Mouse (Mus musculus) hindbrain, postnatal 0 days (tissue): ENCODE results near the gene Defb45. TPM values are rescaled to one million over a fixed set of nuclear protein-coding genes. Genes with fewer than 3 reads are reported as not detected.

ENCODE experiments used
- ATAC-seq: fragments of 200-750 bp; cut with Nextera tagmentation; 2 replicates; pipeline ENCODE4 v1.8.0; 2017; ENCODE audit warnings: mild to moderate bottlenecking, moderate TSS enrichment, moderate library complexity
- DNase-seq: peaks from one replicate; pipeline ENCODE4 v3.0.0-alpha.2; 2015; ENCODE audit warnings: low spot score
- H3K27ac ChIP-seq: fragments of 300-500 bp; sonication (generic); 2 replicates; pipeline ENCODE4 v1.5.1; 2014; ENCODE audit warnings: mild to moderate bottlenecking
- H3K27me3 ChIP-seq: fragments of 300-500 bp; sonication (generic); 2 replicates; pipeline ENCODE4 v1.6.1; 2014; ENCODE audit warnings: low read length, mixed read lengths; ENCODE audit not compliant: insufficient read depth
- H3K36me3 ChIP-seq: fragments of 300-500 bp; sonication (generic); 2 replicates; pipeline ENCODE4 v1.6.1; 2014; ENCODE audit warnings: low read length, mixed read lengths; ENCODE audit not compliant: insufficient read depth
- H3K4me1 ChIP-seq: fragments of 300-500 bp; sonication (generic); 2 replicates; pipeline ENCODE4 v1.6.1; 2014; ENCODE audit warnings: antibody characterized with exemption, low read length, mixed read lengths; ENCODE audit not compliant: insufficient read depth
- H3K4me2 ChIP-seq: fragments of 300-500 bp; sonication (generic); 2 replicates; pipeline ENCODE4 v1.6.1; 2014; ENCODE audit warnings: low read depth, mild to moderate bottlenecking, low read length, moderate library complexity, mixed read lengths
- H3K4me3 ChIP-seq: fragments of 300-500 bp; sonication (generic); 2 replicates; pipeline ENCODE4 v1.5.1; 2014; ENCODE audit warnings: low read length
- H3K9ac ChIP-seq: fragments of 300-500 bp; sonication (generic); replicated peaks from 2 replicates; pipeline ENCODE4 v1.6.1; 2014; ENCODE audit warnings: mild to moderate bottlenecking, low read length, moderate library complexity, mixed read lengths
- H3K9me3 ChIP-seq: fragments of 300-500 bp; sonication (generic); 2 replicates; pipeline ENCODE4 v1.6.1; 2016; ENCODE audit warnings: low read length, mixed read lengths
- CTCF ChIP-seq: IDR thresholded peaks from 2 replicates; pipeline ENCODE4 v1.5.1; 2016; ENCODE audit warnings: antibody characterized with exemption, control low read depth, low read depth
- WGBS: fragments of 180-500 bp; shearing (Covaris S2); extraction: QIAGEN DNeasy Blood & Tissue Kit; methylation state at CpG from one replicate; pipeline ENCODE4 v1.1.7; 2014; 5-methylcytosine and 5-hydroxymethylcytosine counted together
- polyA plus RNA-seq: library from polyadenylated mRNA; unstranded; fragments of >200 nt; fragmentation: Nextera tagmentation; extraction: Ambion mirVana; gene quantifications from 2 replicates; pipeline ENCODE4 v1.2.1, GENCODE M21; 2015
- total RNA-seq: library from RNA; depleted of rRNA; stranded (reverse); fragments of >200 nt; gene quantifications from 2 replicates; pipeline ENCODE4 v1.2.3, GENCODE M21; 2014

The Defb45 gene
- total and polyA plus RNA-seq, 2 experiments from 2014 or later = not detected

GRCm38 (mm10) chr2:152586926-152587560 is 12.2 kb downstream of the Defb45 start:
- Histone ChIP-seq H3K4me2 (no peak overlapping the region), H3K9ac (no peak overlapping the region), H3K27ac (no peak overlapping the region), H3K4me1 (no peaks in the 10 kb centered on the region), H3K9me3 (no peaks in the 10 kb centered on the region), H3K4me3 (no peak overlapping the region), H3K36me3 (no peaks in the 10 kb centered on the region), H3K27me3 (no peaks in the 10 kb centered on the region)
- DNase-seq (no peak), ATAC-seq (no peak)
- 78% methylated on average over 4 of the region's 4 CpGs for WGBS
- TF ChIP-seq CTCF = peak; percentile 55

- H3K4me3 ChIP-seq = no peak overlapping the region
- H3K36me3 ChIP-seq = no peaks in the 10 kb centered on the region
- no peak for ATAC-seq
- WGBS = 89% methylated on average over 11 of the region's 11 CpGs
- H3K4me1 ChIP-seq = no peaks in the 10 kb centered on the region
- H3K4me2 ChIP-seq = no peak overlapping the region
- H3K9ac ChIP-seq = no peak overlapping the region
- H3K27me3 ChIP-seq = no peaks in the 10 kb centered on the region
- TF ChIP-seq CTCF = no peak
- no peak overlapping the region for H3K27ac ChIP-seq
- no peaks in the 10 kb centered on the region for H3K9me3 ChIP-seq
- no peak for DNase-seq
Observed at GRCm38 (mm10) chr2:152580612-152581011, 18.6 kb downstream of the Defb45 start.

- H3K9ac ChIP-seq = no peak within 1 kb of the TSS
- no peak within 1 kb of the TSS for H3K27ac ChIP-seq
- ATAC-seq = no peak
- no peaks in the 10 kb centered on the region for H3K36me3 ChIP-seq
- H3K4me1 ChIP-seq = no peaks in the 10 kb centered on the region
- 67% methylated on average over 7 of the region's 7 CpGs for WGBS
- DNase-seq = no peak
- H3K27me3 ChIP-seq = no peaks in the 10 kb centered on the region
- H3K4me2 ChIP-seq = no peak within 1 kb of the TSS
- no peaks in the 10 kb centered on the region for H3K9me3 ChIP-seq
- no peak for TF ChIP-seq CTCF
- H3K4me3 ChIP-seq = no peak within 1 kb of the TSS
Observed at GRCm38 (mm10) chr2:152580107-152580506, 19.1 kb downstream of the Defb45 start, which contains the start of gene Defb19. Defb19 (minus strand) TSS chr2:152580312.

GRCm38 (mm10) chr2:152573484-152573883 is 25.7 kb downstream of the Defb45 start:
- Histone ChIP-seq H3K9me3 (no peaks in the 10 kb centered on the region), H3K27ac (no peak overlapping the region), H3K4me2 (no peak overlapping the region), H3K4me1 (no peaks in the 10 kb centered on the region), H3K36me3 (no peaks in the 10 kb centered on the region), H3K9ac (no peak overlapping the region), H3K27me3 (no peaks in the 10 kb centered on the region), H3K4me3 (no peak overlapping the region)
- no peak for ATAC-seq
- 89% methylated on average over 8 of the region's 8 CpGs for WGBS
- DNase-seq = no peak
- no peak for TF ChIP-seq CTCF

GRCm38 (mm10) chr2:152572114-152572794 is 26.9 kb downstream of the Defb45 start, which contains the start of gene Defb21:
Defb21 (plus strand) TSS chr2:152572744.
- 65% methylated on average over 11 of the region's 11 CpGs for WGBS

GRCm38 (mm10) chr2:152570313-152570712 is 28.9 kb downstream of the Defb45 start:
- ATAC-seq (no peak), DNase-seq (no peak)
- Histone ChIP-seq H3K9ac (no peak overlapping the region), H3K4me2 (no peak overlapping the region), H3K9me3 (no peaks in the 10 kb centered on the region), H3K36me3 (no peaks in the 10 kb centered on the region), H3K27me3 (no peaks in the 10 kb centered on the region), H3K4me3 (no peak overlapping the region), H3K4me1 (no peaks in the 10 kb centered on the region), H3K27ac (no peak overlapping the region)
- 84% methylated on average over 6 of the region's 6 CpGs for WGBS
- no peak for TF ChIP-seq CTCF

More at GRCm38 (mm10) chr2:152572114-152572794, 26.9 kb downstream of the Defb45 start, which contains the start of gene Defb21:
- no peak within 1 kb of the TSS for H3K27ac ChIP-seq
- no peaks in the 10 kb centered on the region for H3K27me3 ChIP-seq
- no peaks in the 10 kb centered on the region for H3K4me1 ChIP-seq
- H3K4me3 ChIP-seq = no peak within 1 kb of the TSS
- peak; percentile 54 for TF ChIP-seq CTCF
- no peaks in the 10 kb centered on the region for H3K36me3 ChIP-seq
- H3K4me2 ChIP-seq = no peak within 1 kb of the TSS
- ATAC-seq (no peak), DNase-seq (no peak)
- no peak within 1 kb of the TSS for H3K9ac ChIP-seq
- no peaks in the 10 kb centered on the region for H3K9me3 ChIP-seq

GRCm38 (mm10) chr2:152569881-152570280 is 29.3 kb downstream of the Defb45 start:
- Histone ChIP-seq H3K27ac (no peak overlapping the region), H3K4me1 (no peaks in the 10 kb centered on the region), H3K4me3 (no peak overlapping the region), H3K9ac (no peak overlapping the region), H3K27me3 (no peaks in the 10 kb centered on the region), H3K9me3 (no peaks in the 10 kb centered on the region), H3K4me2 (no peak overlapping the region), H3K36me3 (no peaks in the 10 kb centered on the region)
- ATAC-seq (no peak), DNase-seq (no peak)
- WGBS = 82% methylated on average over 4 of the region's 4 CpGs
- TF ChIP-seq CTCF = no peak
